Mouse (Mus musculus) embryonic fibroblast, embryonic 13.5 days (primary cell): ENCODE measurements around the gene Kansl1l.

ENCODE experiments used
- CTCF ChIP-seq: IDR thresholded peaks from 2 replicates; pipeline ENCODE4 v1.5.1; 2011; ENCODE audit warnings: mild to moderate bottlenecking, control low read depth, low read length, moderate library complexity, borderline replicate concordance; ENCODE audit not compliant: insufficient read depth
- POLR2A ChIP-seq: IDR thresholded peaks from 2 replicates; pipeline ENCODE4 v1.6.1; 2011; ENCODE audit warnings: low read depth, mild to moderate bottlenecking, control low read depth, low read length, moderate library complexity

DNA sequence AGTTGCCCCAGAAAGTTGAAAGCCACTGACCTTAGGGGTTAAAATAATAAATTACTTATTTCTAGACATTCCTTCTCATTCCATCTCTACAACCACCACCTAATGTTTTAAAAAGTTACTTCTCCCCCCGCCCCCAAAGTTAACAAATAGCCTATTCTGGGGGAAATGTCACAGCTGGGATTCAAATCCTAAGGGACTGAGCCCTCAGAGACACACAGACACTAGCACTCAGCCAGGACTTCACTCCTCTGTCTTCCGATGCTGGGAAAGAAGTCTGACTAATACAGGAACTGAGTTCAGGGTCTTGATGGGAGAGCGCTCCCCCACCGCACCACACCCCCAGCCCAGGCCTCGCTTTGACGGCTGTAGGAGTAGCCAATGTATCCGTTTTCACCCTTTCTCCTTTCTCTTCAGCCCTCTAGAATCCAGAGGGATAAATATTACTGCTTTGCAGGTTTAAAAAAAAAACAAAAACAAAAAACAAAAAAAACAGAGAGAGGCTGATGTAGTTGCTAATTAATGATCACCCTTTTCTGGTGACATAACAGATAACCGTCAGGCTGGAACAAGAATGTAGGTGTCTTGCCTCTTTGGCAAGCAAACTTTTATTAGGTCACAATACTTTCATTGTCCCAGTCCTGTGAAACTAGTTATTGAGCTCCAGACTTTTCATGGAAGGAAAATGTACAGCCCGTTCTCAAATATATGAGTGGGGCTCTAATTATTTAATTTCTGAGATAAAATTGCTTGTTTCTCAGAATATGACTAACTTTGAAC lies 14.7 kb upstream of the Kansl1l start:
- TF ChIP-seq CTCF = no peak
- TF ChIP-seq POLR2A = no peak
